Mouse (Mus musculus) lung, postnatal 0 days (tissue): ENCODE results near the gene Atp5d. TPM values are rescaled to one million over a fixed set of nuclear protein-coding genes. Genes with fewer than 3 reads are reported as not detected.

Experiments used
- ATAC-seq: fragments of 200-750 bp; cut with Nextera tagmentation; 2 replicates; pipeline ENCODE4 v1.8.0; 2017; ENCODE audit warnings: moderate library complexity
- DNase-seq: peaks from one replicate; pipeline ENCODE4 v3.0.0-alpha.2; 2016; ENCODE audit warnings: low spot score
- H3K27ac ChIP-seq: fragments of 300-500 bp; sonication (generic); 2 replicates; pipeline ENCODE4 v1.5.1; 2014; ENCODE audit warnings: antibody characterized with exemption, mild to moderate bottlenecking, low read length, mixed read lengths
- H3K27me3 ChIP-seq: fragments of 300-500 bp; sonication (generic); replicated peaks from 2 replicates; pipeline ENCODE4 v1.6.1; 2014; ENCODE audit warnings: low read length, mixed read lengths; ENCODE audit not compliant: insufficient read depth
- H3K36me3 ChIP-seq: fragments of 300-500 bp; sonication (generic); 2 replicates; pipeline ENCODE4 v1.6.1; 2014; ENCODE audit warnings: low read length, mixed read lengths; ENCODE audit not compliant: insufficient read depth
- H3K4me1 ChIP-seq: fragments of 300-500 bp; sonication (generic); 2 replicates; pipeline ENCODE4 v1.6.1; 2014; ENCODE audit warnings: antibody characterized with exemption, low read depth, low read length, mixed read lengths; ENCODE audit not compliant: insufficient read depth
- H3K4me2 ChIP-seq: fragments of 300-500 bp; sonication (generic); replicated peaks from 2 replicates; pipeline ENCODE4 v1.6.1; 2014; ENCODE audit warnings: low read depth, mild to moderate bottlenecking, low read length, moderate library complexity, mixed read lengths
- H3K4me3 ChIP-seq: fragments of 300-500 bp; sonication (generic); 2 replicates; pipeline ENCODE4 v1.5.1; 2014; ENCODE audit warnings: low read depth, low read length
- H3K9ac ChIP-seq: fragments of 300-500 bp; sonication (generic); replicated peaks from 2 replicates; pipeline ENCODE4 v1.6.1; 2014; ENCODE audit warnings: low read depth, mild to moderate bottlenecking
- H3K9me3 ChIP-seq: fragments of 300-500 bp; sonication (generic); 2 replicates; pipeline ENCODE4 v1.6.1; 2016; ENCODE audit warnings: low read length, mixed read lengths
- CTCF ChIP-seq: IDR thresholded peaks from 2 replicates; pipeline ENCODE4 v1.5.1; 2016; ENCODE audit warnings: antibody characterized with exemption, mild to moderate bottlenecking
- EP300 ChIP-seq: IDR thresholded peaks from 2 replicates; pipeline ENCODE4 v1.6.1; 2016; ENCODE audit warnings: antibody characterized with exemption, mild to moderate bottlenecking, control low read depth
- WGBS: fragments of 180-500 bp; shearing (Covaris S2); extraction: QIAGEN DNeasy Blood & Tissue Kit; methylation state at CpG from one replicate; pipeline ENCODE4 v1.1.7; 2014; 5-methylcytosine and 5-hydroxymethylcytosine counted together
- polyA plus RNA-seq: library from polyadenylated mRNA; unstranded; fragments of >200 nt; fragmentation: Nextera tagmentation; extraction: Ambion mirVana; gene quantifications from 2 replicates; pipeline ENCODE4 v1.2.1, GENCODE M21; 2015

Gene Atp5d
- polyA plus RNA-seq, 1 experiment from 2014 or later: 491 TPM

GRCm38 (mm10) chr10:80095547-80095946 is 42.9 kb upstream of the Atp5d start:
- no peaks in the 10 kb centered on the region for H3K36me3 ChIP-seq
- peak; percentile 72 for DNase-seq
- no peak for TF ChIP-seq EP300
- no peak for TF ChIP-seq CTCF
- no peak overlapping the region for H3K4me2 ChIP-seq
- H3K4me1 ChIP-seq: peaks cover 33% of the 10 kb centered on the region
- H3K27me3 ChIP-seq: no peaks in the 10 kb centered on the region
- ATAC-seq: peak; percentile 34
- no peak overlapping the region for H3K4me3 ChIP-seq
- no peaks in the 10 kb centered on the region for H3K9me3 ChIP-seq
- H3K27ac ChIP-seq: 0 out of 2 replicates have a peak overlapping the region, but pooled peaks have one; percentile 32
- no peak overlapping the region for H3K9ac ChIP-seq
- WGBS: 70% methylated on average over 5 of the region's 5 CpGs

GRCm38 (mm10) chr10:80097275-80097674 is 41.2 kb upstream of the Atp5d start:
- Histone ChIP-seq H3K4me3 (no peak overlapping the region), H3K27ac (peak overlapping the region; percentile 66), H3K9me3 (no peaks in the 10 kb centered on the region), H3K4me1 (peaks cover 40% of the 10 kb centered on the region), H3K27me3 (no peaks in the 10 kb centered on the region), H3K9ac (no peak overlapping the region), H3K36me3 (no peaks in the 10 kb centered on the region), H3K4me2 (0 out of 2 replicates have a peak overlapping the region, but pooled peaks have one; percentile 14)
- ATAC-seq (peak; percentile 58), DNase-seq (peak; percentile 72)
- TF ChIP-seq CTCF (no peak), EP300 (no peak)
- WGBS: 24% methylated on average over 3 of the region's 7 CpGs

GRCm38 (mm10) chr10:80098630-80099029 is 39.8 kb upstream of the Atp5d start:
- 72% methylated on average over 5 of the region's 5 CpGs for WGBS
- Histone ChIP-seq H3K27me3 (no peaks in the 10 kb centered on the region), H3K36me3 (no peaks in the 10 kb centered on the region), H3K4me1 (peaks cover 40% of the 10 kb centered on the region), H3K9me3 (no peaks in the 10 kb centered on the region), H3K9ac (no peak overlapping the region), H3K4me3 (no peak overlapping the region), H3K4me2 (no peak overlapping the region), H3K27ac (peak overlapping the region; percentile 43; the same call in 1 of the 2 replicates)
- ATAC-seq (no peak), DNase-seq (no peak)
- no peak for TF ChIP-seq EP300
- no peak for TF ChIP-seq CTCF

GRCm38 (mm10) chr10:80100982-80101381 is 37.5 kb upstream of the Atp5d start:
- H3K27me3 ChIP-seq: no peaks in the 10 kb centered on the region
- H3K9me3 ChIP-seq: no peaks in the 10 kb centered on the region
- TF ChIP-seq CTCF (no peak), EP300 (peak; percentile 20; the same call in 1 of the 2 replicates)
- H3K4me2 ChIP-seq: peak overlapping the region; percentile 97
- peak overlapping the region; percentile 85 for H3K27ac ChIP-seq
- 31% methylated on average over 11 of the region's 11 CpGs for WGBS
- H3K4me3 ChIP-seq: peak overlapping the region; percentile 95; the same call in 1 of the 2 replicates
- H3K9ac ChIP-seq: 0 out of 2 replicates have a peak overlapping the region, but pooled peaks have one; percentile 96
- peaks cover 38% of the 10 kb centered on the region for H3K4me1 ChIP-seq
- DNase-seq: peak; percentile 71
- no peaks in the 10 kb centered on the region for H3K36me3 ChIP-seq
- peak; percentile 52 for ATAC-seq

- no peaks in the 10 kb centered on the region for H3K27me3 ChIP-seq
- H3K27ac ChIP-seq: peak overlapping the region; percentile 85
- TF ChIP-seq CTCF: no peak
- no peak for TF ChIP-seq EP300
- peak; percentile 86 for ATAC-seq
- H3K36me3 ChIP-seq: no peaks in the 10 kb centered on the region
- no peaks in the 10 kb centered on the region for H3K9me3 ChIP-seq
- H3K4me3 ChIP-seq: peak overlapping the region; percentile 95
- peak overlapping the region; percentile 96 for H3K9ac ChIP-seq
- H3K4me1 ChIP-seq: peaks cover 25% of the 10 kb centered on the region; the same call in 1 of the 2 replicates
- under 1% methylated on average over 32 of the region's 59 CpGs for WGBS
- DNase-seq: peak; percentile 91
- H3K4me2 ChIP-seq: peak overlapping the region; percentile 97
These were observed 36.1 kb upstream of the Atp5d start for GRCm38 (mm10) chr10:80102216-80102915.

GRCm38 (mm10) chr10:80103032-80103431 is 35.4 kb upstream of the Atp5d start:
- no peaks in the 10 kb centered on the region for H3K27me3 ChIP-seq
- no peak overlapping the region for H3K4me3 ChIP-seq
- TF ChIP-seq EP300: no peak
- no peak for TF ChIP-seq CTCF
- ATAC-seq: no peak
- H3K27ac ChIP-seq: peak overlapping the region; percentile 85; the same call in 1 of the 2 replicates
- no peaks in the 10 kb centered on the region for H3K36me3 ChIP-seq
- 79% methylated on average over 2 of the region's 2 CpGs for WGBS
- H3K4me1 ChIP-seq: peaks cover 21% of the 10 kb centered on the region; the same call in 1 of the 2 replicates
- H3K9me3 ChIP-seq: no peaks in the 10 kb centered on the region
- DNase-seq: no peak
- H3K4me2 ChIP-seq: no peak overlapping the region; the same call in 1 of the 2 replicates
- H3K9ac ChIP-seq: peak overlapping the region; percentile 96; the same call in 1 of the 2 replicates
